Mouse (Mus musculus): Measurements from ENCODE around the gene Hmgcs2. TPM values are rescaled to one million over a fixed set of nuclear protein-coding genes. Genes with fewer than 3 reads are reported as not detected.
"Not testable (repeated sequence)": the region's sequence is repeated elsewhere in the genome, so short reads cannot be mapped to it uniquely, and the experiment has no call there.

The Hmgcs2 gene
- polyA plus RNA-seq, 1 experiment from 2014 or later: 7.2 TPM

GRCm38 (mm10) chr3:98336661-98337654 is 56.7 kb downstream of the Hmgcs2 start:
- WGBS: 71% methylated on average over 22 of the region's 22 CpGs
- Histone ChIP-seq H3K27me3 (replicated peaks; ENCODE audit: control insufficient read depth, insufficient read depth, low read length) (no peaks in the 10 kb centered on the region), H3K36me3 (ENCODE audit: control insufficient read depth, insufficient read depth, low read length) (peaks cover 29% of the 10 kb centered on the region), H3K4me1 (ENCODE audit: control insufficient read depth, insufficient read depth, low read length) (peaks cover 30% of the 10 kb centered on the region), H3K4me2 (ENCODE audit: low read depth, low read length) (peak overlapping the region; percentile 78), H3K9ac (ENCODE audit: low read depth, low read length) (no peak overlapping the region), H3K27ac (replicated peaks; ENCODE audit: low read depth, low read length) (no peak overlapping the region; the same call in 1 of the 2 replicates), H3K9me3 (ENCODE audit: control insufficient read depth, low read length) (no peaks in the 10 kb centered on the region), H3K4me3 (ENCODE audit: low read depth, low read length) (0 out of 2 replicates have a peak overlapping the region, but pooled peaks have one; percentile 52)
- ATAC-seq (ENCODE audit: low read depth): no peak
- peak; percentile 80 for DNase-seq (ENCODE audit: low spot score)

- Histone ChIP-seq H3K27ac (replicated peaks; ENCODE audit: low read depth, low read length) (peak overlapping the region; percentile 82), H3K4me1 (ENCODE audit: control insufficient read depth, insufficient read depth, low read length) (peaks cover 30% of the 10 kb centered on the region), H3K4me3 (ENCODE audit: low read depth, low read length) (peak overlapping the region; percentile 52), H3K36me3 (ENCODE audit: control insufficient read depth, insufficient read depth, low read length) (peaks cover 14% of the 10 kb centered on the region; the same call in 1 of the 2 replicates), H3K9ac (ENCODE audit: low read depth, low read length) (peak overlapping the region; percentile 71), H3K9me3 (ENCODE audit: control insufficient read depth, low read length) (no peaks in the 10 kb centered on the region), H3K27me3 (replicated peaks; ENCODE audit: control insufficient read depth, insufficient read depth, low read length) (no peaks in the 10 kb centered on the region), H3K4me2 (ENCODE audit: low read depth, low read length) (peak overlapping the region; percentile 78)
- DNase-seq (ENCODE audit: low spot score) (peak; percentile 90), ATAC-seq (ENCODE audit: low read depth) (peak; percentile 67; the same call in 1 of the 2 replicates)
- 3% methylated on average over 15 of the region's 15 CpGs for WGBS
Measured at GRCm38 (mm10) chr3:98338584-98339041, 58.4 kb downstream of the Hmgcs2 start.

- peak overlapping the region; percentile 82 for H3K27ac ChIP-seq (replicated peaks; ENCODE audit: low read depth, low read length)
- H3K9me3 ChIP-seq (ENCODE audit: control insufficient read depth, low read length): no peaks in the 10 kb centered on the region
- H3K4me1 ChIP-seq (ENCODE audit: control insufficient read depth, insufficient read depth, low read length): peaks cover 30% of the 10 kb centered on the region
- no peaks in the 10 kb centered on the region for H3K27me3 ChIP-seq (replicated peaks; ENCODE audit: control insufficient read depth, insufficient read depth, low read length)
- H3K4me2 ChIP-seq (ENCODE audit: low read depth, low read length): peak overlapping the region; percentile 78
- H3K4me3 ChIP-seq (ENCODE audit: low read depth, low read length): peak overlapping the region; percentile 52
- ATAC-seq (ENCODE audit: low read depth) (peak; percentile 42), DNase-seq (ENCODE audit: low spot score) (peak; percentile 62)
- peaks cover 10% of the 10 kb centered on the region; the same call in 1 of the 2 replicates for H3K36me3 ChIP-seq (ENCODE audit: control insufficient read depth, insufficient read depth, low read length)
- H3K9ac ChIP-seq (ENCODE audit: low read depth, low read length): peak overlapping the region; percentile 71
- under 1% methylated on average over 37 of the region's 46 CpGs for WGBS
Measured at GRCm38 (mm10) chr3:98339097-98339705, 59.0 kb downstream of the Hmgcs2 start.

GRCm38 (mm10) chr3:98339706-98340109 is 59.5 kb downstream of the Hmgcs2 start, which contains the start of gene Phgdh:
TSS of gene Phgdh (minus strand) at chr3:98339990.
- DNase-seq (ENCODE audit: low spot score) (peak; percentile 96), ATAC-seq (ENCODE audit: low read depth) (peak; percentile 91)
- Histone ChIP-seq H3K4me1 (ENCODE audit: control insufficient read depth, insufficient read depth, low read length) (peaks cover 30% of the 10 kb centered on the region), H3K4me3 (ENCODE audit: low read depth, low read length) (peak within 1 kb of the TSS; percentile 52), H3K9ac (ENCODE audit: low read depth, low read length) (peak within 1 kb of the TSS; percentile 71), H3K27ac (replicated peaks; ENCODE audit: low read depth, low read length) (peak within 1 kb of the TSS; percentile 82), H3K4me2 (ENCODE audit: low read depth, low read length) (peak within 1 kb of the TSS; percentile 78)
- H3K27me3 ChIP-seq (replicated peaks; ENCODE audit: control insufficient read depth, insufficient read depth, low read length); H3K9me3 ChIP-seq (ENCODE audit: control insufficient read depth, low read length); H3K36me3 ChIP-seq (ENCODE audit: control insufficient read depth, insufficient read depth, low read length): not testable (repeated sequence)
- 0% methylated on average over 7 of the region's 10 CpGs for WGBS

- Histone ChIP-seq H3K27ac (replicated peaks; ENCODE audit: low read depth, low read length) (no peak overlapping the region), H3K4me2 (ENCODE audit: low read depth, low read length) (no peak overlapping the region), H3K9me3 (ENCODE audit: control insufficient read depth, low read length) (no peaks in the 10 kb centered on the region), H3K9ac (ENCODE audit: low read depth, low read length) (no peak overlapping the region), H3K27me3 (replicated peaks; ENCODE audit: control insufficient read depth, insufficient read depth, low read length) (no peaks in the 10 kb centered on the region), H3K36me3 (ENCODE audit: control insufficient read depth, insufficient read depth, low read length) (no peaks in the 10 kb centered on the region), H3K4me3 (ENCODE audit: low read depth, low read length) (no peak overlapping the region), H3K4me1 (ENCODE audit: control insufficient read depth, insufficient read depth, low read length) (peaks cover 25% of the 10 kb centered on the region)
- 75% methylated on average over 17 of the region's 17 CpGs for WGBS
- ATAC-seq (ENCODE audit: low read depth) (no peak), DNase-seq (ENCODE audit: low spot score) (no peak)
Measured at GRCm38 (mm10) chr3:98340818-98341594, 60.8 kb downstream of the Hmgcs2 start.

GRCm38 (mm10) chr3:98343235-98343634 is 63.0 kb downstream of the Hmgcs2 start:
- ATAC-seq (ENCODE audit: low read depth): no peak
- no peak overlapping the region for H3K4me3 ChIP-seq (ENCODE audit: low read depth, low read length)
- no peak for DNase-seq (ENCODE audit: low spot score)
- H3K9ac ChIP-seq (ENCODE audit: low read depth, low read length): no peak overlapping the region
- no peak overlapping the region for H3K27ac ChIP-seq (replicated peaks; ENCODE audit: low read depth, low read length)
- H3K4me1 ChIP-seq (ENCODE audit: control insufficient read depth, insufficient read depth, low read length): peaks cover 4% of the 10 kb centered on the region; the same call in 1 of the 2 replicates
- H3K36me3 ChIP-seq (ENCODE audit: control insufficient read depth, insufficient read depth, low read length): no peaks in the 10 kb centered on the region
- H3K4me2 ChIP-seq (ENCODE audit: low read depth, low read length): no peak overlapping the region
- 87% methylated on average over 3 of the region's 3 CpGs for WGBS
- no peaks in the 10 kb centered on the region for H3K27me3 ChIP-seq (replicated peaks; ENCODE audit: control insufficient read depth, insufficient read depth, low read length)
- H3K9me3 ChIP-seq (ENCODE audit: control insufficient read depth, low read length): no peaks in the 10 kb centered on the region

- no peak for ATAC-seq (ENCODE audit: low read depth)
- H3K27ac ChIP-seq (replicated peaks; ENCODE audit: low read depth, low read length): no peak overlapping the region
- no peaks in the 10 kb centered on the region for H3K27me3 ChIP-seq (replicated peaks; ENCODE audit: control insufficient read depth, insufficient read depth, low read length)
- no peak for DNase-seq (ENCODE audit: low spot score)
- no peaks in the 10 kb centered on the region for H3K4me1 ChIP-seq (ENCODE audit: control insufficient read depth, insufficient read depth, low read length)
- no peaks in the 10 kb centered on the region for H3K9me3 ChIP-seq (ENCODE audit: control insufficient read depth, low read length)
- H3K4me3 ChIP-seq (ENCODE audit: low read depth, low read length): no peak overlapping the region
- 76% methylated on average over 6 of the region's 6 CpGs for WGBS
- H3K36me3 ChIP-seq (ENCODE audit: control insufficient read depth, insufficient read depth, low read length): no peaks in the 10 kb centered on the region
- no peak overlapping the region for H3K4me2 ChIP-seq (ENCODE audit: low read depth, low read length)
- H3K9ac ChIP-seq (ENCODE audit: low read depth, low read length): no peak overlapping the region
Measured at GRCm38 (mm10) chr3:98348106-98348505, 67.9 kb downstream of the Hmgcs2 start.

- H3K9ac ChIP-seq (ENCODE audit: low read depth, low read length): no peak overlapping the region
- H3K27me3 ChIP-seq (replicated peaks; ENCODE audit: control insufficient read depth, insufficient read depth, low read length): no peaks in the 10 kb centered on the region
- no peaks in the 10 kb centered on the region for H3K9me3 ChIP-seq (ENCODE audit: control insufficient read depth, low read length)
- 26% methylated on average over 8 of the region's 8 CpGs for WGBS
- no peak overlapping the region for H3K27ac ChIP-seq (replicated peaks; ENCODE audit: low read depth, low read length)
- no peak overlapping the region for H3K4me2 ChIP-seq (ENCODE audit: low read depth, low read length)
- no peaks in the 10 kb centered on the region for H3K4me1 ChIP-seq (ENCODE audit: control insufficient read depth, insufficient read depth, low read length)
- no peaks in the 10 kb centered on the region for H3K36me3 ChIP-seq (ENCODE audit: control insufficient read depth, insufficient read depth, low read length)
- no peak overlapping the region for H3K4me3 ChIP-seq (ENCODE audit: low read depth, low read length)
- DNase-seq (ENCODE audit: low spot score): no peak
- peak; percentile 12; the same call in 1 of the 2 replicates for ATAC-seq (ENCODE audit: low read depth)
Measured at GRCm38 (mm10) chr3:98348705-98349104, 68.5 kb downstream of the Hmgcs2 start.
